Mouse (Mus musculus) layer of hippocampus, adult 2 months (tissue): ENCODE measurements around the gene Cflar. TPM values are rescaled to one million over a fixed set of nuclear protein-coding genes. Genes with fewer than 3 reads are reported as not detected.

Source experiments
- DNase-seq, 2 experiments: peaks; one replicate each; pipeline ENCODE4 v3.0.0; 2022; ENCODE audit warnings: low spot score in 2 of 2
- H3K27ac ChIP-seq: fragments of 200-600 bp; 2 replicates; pipeline ENCODE4 v1.8.1; 2022
- H3K4me3 ChIP-seq: fragments of 200-600 bp; 2 replicates; pipeline ENCODE4 v1.8.1; 2022; ENCODE audit warnings: mild to moderate bottlenecking
- CTCF ChIP-seq: fragments of 200-600 bp; conservative IDR thresholded peaks from 2 replicates; pipeline ENCODE4 v1.8.1; 2022; ENCODE audit warnings: antibody characterized with exemption, mild to moderate bottlenecking, moderate library complexity
- total RNA-seq, 2 experiments: library from RNA; stranded (reverse); gene quantifications; 2 replicates each; pipeline ENCODE4 v1.2.3; 2021

Cflar gene
- total RNA-seq, 2 experiments from 2014 or later = 32.9 to 35.2 TPM

DNA sequence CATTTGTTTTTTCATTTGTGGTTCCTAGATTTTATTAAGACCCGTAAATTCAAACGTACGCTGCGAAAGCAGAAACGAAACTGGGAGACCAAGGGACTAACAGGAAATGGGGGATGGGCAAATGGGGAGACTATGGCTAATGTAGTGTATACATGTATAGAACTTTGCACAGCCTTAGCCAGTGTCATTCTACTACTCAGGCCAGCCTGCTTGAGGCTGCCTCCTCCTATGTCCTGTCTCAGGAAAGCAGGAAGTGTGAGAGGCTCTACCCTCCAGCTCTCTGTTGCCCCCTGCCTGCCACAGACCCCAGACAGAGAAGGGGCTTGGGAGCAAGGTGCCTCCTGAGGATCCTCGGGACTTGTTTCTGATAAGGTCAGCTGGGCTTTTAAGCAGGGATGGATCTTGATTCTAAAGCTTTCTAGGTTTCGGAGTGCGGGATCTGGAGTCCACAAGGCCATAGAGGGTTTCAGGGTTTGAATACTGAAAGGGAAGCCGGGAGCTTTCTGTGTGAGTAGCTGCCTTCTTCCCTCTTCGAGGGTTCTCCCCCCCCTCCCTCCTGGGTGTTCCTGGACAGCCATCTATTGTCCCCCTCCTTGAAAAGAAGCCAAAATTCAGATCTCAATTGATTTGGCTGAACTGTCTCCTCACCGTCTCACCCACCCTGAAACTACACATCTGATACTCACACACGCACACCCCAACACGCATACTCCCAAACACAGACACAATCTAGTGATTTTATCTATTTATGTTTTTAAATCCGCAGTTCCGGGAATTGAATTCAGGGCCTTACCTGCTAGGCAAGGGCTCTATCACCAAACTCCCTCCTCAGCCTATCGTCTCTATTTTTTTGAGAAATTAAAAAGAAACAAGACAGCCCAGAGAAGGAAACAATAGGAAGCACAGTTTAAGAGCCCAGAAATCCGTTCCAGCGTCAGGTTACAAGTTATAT, 91.3 kb downstream of the Cflar start:
- no peak for DNase-seq
- Histone ChIP-seq H3K4me3 (peak overlapping the region; percentile 29), H3K27ac (peak overlapping the region; percentile 44; the same call in 1 of the 2 replicates)
- TF ChIP-seq CTCF = peak; percentile 68

DNA sequence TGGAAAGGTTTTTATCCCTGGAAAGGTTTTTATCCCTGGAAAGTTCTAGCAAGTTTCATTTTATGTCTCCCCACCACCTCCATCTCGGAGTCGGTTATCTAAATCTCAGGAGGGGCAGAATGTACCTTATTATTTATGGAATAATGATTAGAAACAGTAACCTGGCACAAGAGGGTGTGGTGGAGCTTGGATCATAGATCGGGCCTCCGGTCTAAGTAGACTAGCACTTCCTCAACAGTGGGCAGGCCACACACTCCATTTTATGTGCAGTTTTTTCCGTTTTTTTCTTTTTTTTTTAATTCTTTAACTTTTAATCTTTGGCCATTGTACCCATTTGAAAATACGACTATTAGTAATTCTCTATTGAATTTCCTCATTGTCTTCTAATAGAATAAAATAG, 92.2 kb downstream of the Cflar start:
- Histone ChIP-seq H3K4me3 (peak overlapping the region; percentile 29; the same call in 1 of the 2 replicates), H3K27ac (peak overlapping the region; percentile 44; the same call in 1 of the 2 replicates)
- no peak for TF ChIP-seq CTCF

DNA sequence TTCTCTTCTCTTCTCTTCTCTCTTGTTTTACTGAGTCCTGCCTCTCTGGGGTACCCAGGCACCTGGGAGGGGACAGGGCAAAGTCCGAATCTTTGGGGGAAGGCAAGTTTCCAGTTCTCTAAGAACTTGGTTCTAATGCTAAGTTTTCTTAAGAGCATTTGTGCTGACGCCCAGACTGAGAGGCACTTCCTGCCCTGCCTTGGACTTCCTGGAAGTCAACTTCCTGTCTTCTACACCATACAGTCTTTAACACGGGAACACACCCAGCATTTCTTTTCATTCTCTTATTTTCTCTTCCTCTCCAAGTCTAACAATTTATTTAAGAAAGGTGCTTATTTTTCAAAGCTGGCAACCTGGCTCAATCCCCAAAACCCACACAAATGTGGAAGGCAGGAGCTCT, 95.3 kb downstream of the Cflar start:
- Histone ChIP-seq H3K27ac (no peak overlapping the region), H3K4me3 (no peak overlapping the region)
- no peak for DNase-seq
- no peak for TF ChIP-seq CTCF

More for the DNA sequence above, 92.2 kb downstream of the Cflar start:
- DNase-seq = no peak

Other genes with a start within 250 kb of the Cflar start
- gene Orc2, start 206.4 kb upstream of the Cflar start, total RNA-seq = 10 to 100 TPM; 24.7 to 27.9 TPM
- 100 to 1,000 TPM; 120 to 124 TPM for gene Fam126b, start 125.2 kb upstream of the Cflar start, total RNA-seq
- gene Ndufb3, start 125.1 kb upstream of the Cflar start, total RNA-seq = 100 to 1,000 TPM; 109 to 111 TPM
- gene Als2cr12, start 15.5 kb upstream of the Cflar start, total RNA-seq = not detected
- 1 to 10 TPM; 1.9 to 2.1 TPM for gene Casp8, start 83.9 kb downstream of the Cflar start, total RNA-seq